Mouse (Mus musculus): Measurements from ENCODE around the gene Cd33.

Gene Cd33

DNA sequence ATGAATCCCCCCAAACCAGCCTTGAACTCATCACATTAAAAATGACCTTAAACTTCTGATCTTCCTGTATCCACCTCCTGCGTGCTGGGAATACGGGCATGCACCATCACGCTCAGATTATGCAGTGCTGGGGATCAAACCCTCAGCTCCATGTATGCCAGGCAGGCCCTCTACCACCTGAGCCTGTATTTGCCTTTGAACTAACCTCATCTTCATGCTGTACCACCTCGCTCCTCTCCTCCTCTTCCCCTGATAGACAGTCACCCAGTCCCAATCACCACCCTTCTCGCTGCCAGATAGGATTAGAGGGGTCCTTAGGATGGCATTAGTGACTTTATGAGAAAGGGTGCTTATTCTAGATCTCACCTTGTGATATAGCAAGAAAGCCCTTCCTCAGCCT lies 29.2 kb downstream of the Cd33 start:
- no peak for DNase-seq (ENCODE audit: low spot score)

- DNase-seq (ENCODE audit: low spot score), result no peak
Observed at GRCm38 (mm10) chr7:43512519-43512918, 31.7 kb downstream of the Cd33 start.

DNA sequence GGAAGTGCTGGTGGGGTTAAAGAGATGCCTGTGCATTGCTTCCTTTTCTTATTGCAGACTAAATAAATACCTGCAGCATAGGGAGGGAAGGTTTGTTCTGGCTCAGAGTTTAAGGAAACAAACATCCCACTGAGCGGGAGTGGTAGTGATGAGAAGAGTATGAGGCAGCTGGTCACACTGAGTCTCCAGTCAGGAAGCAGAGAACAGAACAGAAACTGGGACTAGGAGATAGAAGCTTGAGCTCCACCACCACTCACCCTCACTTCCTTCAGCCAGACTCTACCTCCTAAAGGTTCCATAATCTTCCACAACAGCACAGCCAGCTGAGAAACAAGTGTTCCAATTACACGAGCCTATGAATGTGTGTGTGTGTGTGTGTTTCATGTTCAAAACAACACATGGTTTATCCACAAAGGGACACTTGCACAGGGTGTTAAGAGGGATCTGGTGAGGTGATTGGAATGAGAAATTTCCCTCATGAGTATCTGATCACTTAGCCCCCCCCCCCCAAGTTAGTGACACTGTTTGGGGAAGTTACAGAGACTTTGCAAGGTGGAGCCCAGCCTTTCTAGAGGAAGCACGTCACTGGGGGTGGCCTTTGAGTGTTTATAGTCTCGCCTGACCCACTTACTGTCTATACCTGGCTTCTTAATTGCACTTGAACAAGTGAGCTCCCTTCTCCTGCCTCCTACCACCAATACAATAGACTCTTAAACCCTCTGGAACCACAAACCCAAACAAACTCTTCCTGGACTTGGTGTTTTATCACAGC lies 32.3 kb downstream of the Cd33 start:
- DNase-seq (ENCODE audit: low spot score), result no peak

DNA sequence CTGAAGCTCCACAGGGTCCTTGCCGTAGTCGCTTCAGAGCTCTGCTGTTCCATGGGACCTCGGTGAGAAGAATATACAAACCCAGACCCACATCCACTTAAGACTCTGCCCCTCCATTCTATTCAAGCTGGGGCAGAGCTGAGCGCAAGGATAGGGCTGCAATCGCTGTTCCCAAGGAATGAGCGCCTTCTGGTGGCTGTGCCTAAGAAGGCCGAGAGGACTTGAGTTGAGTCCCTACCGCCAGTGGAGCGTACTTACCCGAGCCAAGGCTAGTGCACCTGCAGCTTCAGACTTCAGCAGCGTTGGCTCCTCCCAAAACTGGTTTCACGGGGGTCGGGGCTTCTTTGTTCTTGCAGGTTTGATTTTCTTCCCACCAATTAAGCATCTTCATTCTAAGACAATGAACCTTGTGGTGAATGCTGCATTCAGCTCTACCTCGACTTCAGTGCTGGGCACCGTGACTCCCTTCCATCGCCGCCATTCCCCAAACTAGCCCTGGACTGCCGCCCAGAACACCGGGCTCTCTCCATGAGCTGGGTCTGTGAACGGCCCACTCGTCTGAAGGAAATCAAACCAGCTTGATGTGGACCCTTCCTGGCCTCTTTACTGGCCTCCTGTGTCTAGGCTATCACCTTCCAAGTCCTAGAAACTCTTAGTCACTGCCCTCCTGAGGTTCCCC lies 48.7 kb downstream of the Cd33 start:
- no peak for DNase-seq (ENCODE audit: low spot score)

DNA sequence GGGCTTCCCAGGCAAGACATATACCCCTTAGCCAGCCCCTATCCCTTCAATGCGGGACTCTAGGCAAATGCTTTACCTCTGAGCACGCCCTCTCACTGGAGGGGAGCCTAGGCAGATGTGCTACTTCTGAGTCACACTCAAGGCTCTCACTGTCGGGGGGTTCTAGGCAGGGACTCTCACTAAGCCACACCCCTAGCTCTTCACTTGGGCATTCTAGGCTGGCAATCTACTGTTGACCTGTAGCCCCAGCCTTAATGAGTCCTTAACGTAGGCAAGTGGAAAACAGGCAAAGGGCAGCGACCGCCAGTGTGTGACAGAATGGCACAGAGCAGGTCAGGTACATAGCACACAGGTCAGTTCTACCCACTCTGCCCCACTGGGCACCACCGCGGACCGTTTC lies 53.4 kb downstream of the Cd33 start:
- DNase-seq (ENCODE audit: low spot score), result no peak

- DNase-seq (ENCODE audit: low spot score), result no peak
Observed at GRCm38 (mm10) chr7:43490182-43490584, 54.0 kb downstream of the Cd33 start.

GRCm38 (mm10) chr7:43489631-43490125 lies 54.5 kb downstream of the Cd33 start, which contains the start of gene Iglon5:
Iglon5 (minus strand) TSS chr7:43490075.
- DNase-seq (ENCODE audit: low spot score), result no peak

- DNase-seq (ENCODE audit: low spot score), result no peak
Observed at GRCm38 (mm10) chr7:43488646-43489045, 55.6 kb downstream of the Cd33 start.

GRCm38 (mm10) chr7:43483236-43483635 lies 61.0 kb downstream of the Cd33 start:
- no peak for DNase-seq (ENCODE audit: low spot score)

DNA sequence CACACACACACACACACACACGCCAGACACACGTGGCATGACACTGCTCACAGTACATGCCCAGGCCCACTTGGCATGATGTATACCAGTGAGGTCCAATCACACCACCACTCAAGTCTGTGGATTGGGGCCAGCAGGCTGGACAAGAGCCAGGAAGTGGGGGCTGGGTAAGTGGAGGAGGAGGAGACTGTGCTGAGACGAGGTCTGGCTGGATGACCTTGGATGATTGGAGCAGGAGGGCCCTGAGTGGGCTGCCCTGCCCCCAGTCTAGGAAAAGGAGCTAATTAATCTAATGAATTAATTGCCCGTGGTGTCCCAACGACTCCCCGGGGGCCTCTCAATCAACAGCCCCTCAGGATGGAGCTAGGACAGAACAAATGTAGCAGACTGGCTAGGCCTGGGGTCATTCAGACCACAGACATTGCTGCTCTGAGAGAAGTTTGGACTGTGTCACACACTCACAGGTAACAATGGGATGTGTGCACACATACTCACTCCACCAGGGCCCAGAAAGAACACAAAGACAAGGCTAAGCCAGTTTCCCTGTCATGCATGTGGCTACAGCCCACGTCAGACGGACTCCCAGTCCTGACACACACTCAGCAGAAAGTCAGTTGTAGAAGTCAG lies 62.0 kb downstream of the Cd33 start:
- DNase-seq (ENCODE audit: low spot score), result no peak

DNA sequence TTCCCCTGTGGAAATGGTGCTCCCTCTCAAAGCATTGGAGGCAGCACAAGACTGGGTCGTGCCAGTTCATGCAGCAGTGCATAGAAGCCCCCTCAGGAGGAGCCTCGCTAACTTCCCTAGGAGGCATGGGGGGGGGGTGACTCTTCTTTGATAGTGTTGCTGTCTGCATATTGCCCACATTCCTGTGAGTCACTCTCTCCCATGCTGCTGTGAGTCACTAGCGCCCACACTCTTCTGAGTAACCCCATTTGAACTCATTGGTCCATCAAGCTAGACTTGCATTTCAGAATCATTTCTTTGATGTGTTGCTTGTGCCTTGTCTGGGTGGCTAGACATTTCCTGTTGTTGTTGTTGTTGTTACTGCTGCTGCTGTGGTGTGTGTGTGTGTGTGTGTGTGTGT lies 63.0 kb downstream of the Cd33 start:
- no peak for DNase-seq (ENCODE audit: low spot score)

DNA sequence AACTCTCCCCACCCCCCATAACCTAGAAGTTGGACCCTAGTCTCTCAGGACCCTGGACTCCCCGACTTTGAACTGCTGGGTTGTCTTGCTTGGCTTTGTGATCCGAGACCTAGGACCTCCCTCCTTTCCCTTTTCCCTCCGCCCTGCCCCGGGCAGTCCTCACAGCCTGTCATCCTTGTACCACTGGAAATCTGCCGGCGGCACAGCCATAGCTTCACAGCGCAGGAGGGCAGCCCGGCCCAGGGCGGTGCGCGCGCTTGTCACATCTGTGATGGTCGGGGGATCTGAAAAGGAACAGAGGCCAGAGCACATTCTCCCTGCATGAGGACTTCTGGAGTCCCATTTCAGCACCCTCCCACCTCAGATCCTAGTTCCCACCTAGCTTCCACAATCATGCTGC lies 67.9 kb downstream of the Cd33 start:
- DNase-seq (ENCODE audit: low spot score), result no peak

DNA sequence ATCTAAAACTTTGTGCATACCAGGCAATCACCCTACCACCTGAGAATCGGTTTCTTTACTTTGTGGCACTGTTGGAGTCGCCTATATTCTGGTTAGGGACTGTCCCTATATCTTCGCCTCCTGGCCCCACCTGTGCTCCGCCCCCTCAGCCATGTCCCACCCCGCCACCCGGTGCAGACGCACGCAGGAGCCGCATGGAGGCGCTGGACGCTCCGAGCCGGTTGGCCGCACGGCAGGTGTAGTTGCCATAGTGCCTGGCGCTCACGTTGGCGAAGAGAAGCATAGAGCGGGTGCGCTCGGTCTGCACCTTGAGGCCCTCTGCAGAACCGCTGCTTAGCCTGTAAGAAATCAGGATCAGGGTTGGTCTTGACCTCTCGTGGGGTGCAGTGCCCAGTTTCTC lies 68.5 kb downstream of the Cd33 start:
- no peak for DNase-seq (ENCODE audit: low spot score)
